Mouse (Mus musculus) adrenal gland, postnatal 25 days (tissue): Measurements from ENCODE around the gene Cenpv. TPM values are rescaled to one million over a fixed set of nuclear protein-coding genes. Genes with fewer than 3 reads are reported as not detected.
A peak's percentile ranks its signal among the peaks of the same experiment; 100 is the strongest.

Experiments
- DNase-seq: peaks from one replicate; pipeline ENCODE4 v3.0.0; 2021; ENCODE audit warnings: mixed read lengths
- total RNA-seq: library from RNA; stranded (reverse); gene quantifications from 2 replicates; pipeline ENCODE4 v1.2.3, GENCODE M21; 2021

Gene Cenpv
- total RNA-seq, 1 experiment from 2014 or later: 44.4 TPM

DNA sequence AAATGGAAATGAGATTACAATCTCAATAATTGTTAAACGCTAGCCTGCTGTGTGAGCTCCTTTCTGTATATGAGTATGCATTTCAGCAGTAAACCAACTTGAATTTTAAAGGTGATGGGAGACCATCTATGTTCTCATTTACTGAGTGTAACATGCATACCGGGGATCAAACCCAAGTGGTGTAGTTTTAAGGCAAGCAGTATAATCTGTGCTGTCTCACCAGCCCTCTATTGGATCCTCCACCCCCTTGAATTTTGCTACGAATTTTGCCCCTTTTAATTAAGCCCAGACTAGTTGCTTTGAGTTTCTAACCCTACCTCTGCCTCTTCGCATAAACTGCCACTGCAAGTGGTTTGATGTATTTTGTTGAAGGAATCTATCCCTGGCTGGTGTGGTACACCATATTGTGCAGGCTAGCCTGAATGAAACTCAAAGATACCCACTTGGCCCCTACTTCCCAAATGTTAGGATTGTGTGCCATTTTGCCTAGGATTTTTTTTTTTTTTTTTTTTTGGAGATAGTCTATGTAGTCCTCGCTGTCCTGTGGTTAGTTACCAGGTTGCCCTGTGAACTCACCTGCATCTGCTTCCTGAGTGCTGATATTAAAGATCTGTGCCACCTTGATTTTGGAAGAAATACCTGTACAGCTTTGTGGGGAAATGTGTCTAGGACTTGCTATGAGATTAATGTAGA, 15.2 kb upstream of the Cenpv start:
- no peak for DNase-seq

DNA sequence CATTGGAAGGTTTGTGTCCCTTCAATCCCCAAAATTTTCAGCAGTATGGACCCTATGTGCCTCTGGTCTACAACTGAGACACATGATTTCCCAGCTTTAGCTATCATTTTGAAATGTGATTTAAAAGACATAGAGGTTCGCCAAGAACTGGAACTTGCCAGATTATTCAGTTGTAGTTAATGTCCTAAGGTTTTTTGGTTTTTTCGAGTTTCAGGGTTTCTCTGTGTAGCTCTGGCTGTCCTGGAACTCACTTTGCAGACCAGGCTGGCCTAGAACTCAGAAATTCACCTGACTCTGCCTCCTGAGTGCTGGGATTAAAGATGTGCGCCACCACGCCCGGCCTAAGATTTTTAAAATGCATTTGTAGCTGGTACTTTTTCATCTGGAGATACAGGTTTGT, 14.6 kb upstream of the Cenpv start:
- no peak for DNase-seq

- no peak for DNase-seq
Observed at GRCm38 (mm10) chr11:62553186-62553585, 14.1 kb upstream of the Cenpv start.

- peak; percentile 91 for DNase-seq
Observed at GRCm38 (mm10) chr11:62551226-62552119, 12.4 kb upstream of the Cenpv start.

- peak; percentile 99 for DNase-seq
Observed at GRCm38 (mm10) chr11:62550727-62551225, 11.7 kb upstream of the Cenpv start, which contains the start of gene Ubb. Gene Ubb, plus strand, starts transcription at chr11:62551171.

DNA sequence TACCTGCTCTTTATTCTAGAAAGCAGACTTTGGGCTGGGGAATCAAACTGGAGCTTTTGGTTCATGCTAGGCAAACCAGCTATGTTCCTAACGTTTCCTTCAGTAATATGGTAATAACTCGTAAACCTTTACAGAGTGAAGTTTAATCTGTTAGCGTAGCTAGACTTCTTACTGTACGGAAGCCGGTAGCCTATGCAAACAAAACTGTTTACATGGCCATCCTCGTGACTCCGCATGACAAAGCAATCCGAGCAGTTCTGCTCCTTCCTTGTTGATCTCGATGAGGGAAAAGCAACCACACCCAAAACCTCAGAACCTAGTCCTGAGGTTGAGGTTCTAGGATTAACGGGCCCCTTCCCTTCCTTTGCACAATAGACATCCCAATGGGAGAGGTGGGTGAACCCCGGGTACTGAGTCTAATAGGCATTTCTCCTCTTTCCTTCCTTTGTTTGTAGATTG, 11.2 kb upstream of the Cenpv start:
- peak; percentile 12 for DNase-seq

- DNase-seq: peak; percentile 81
Observed at GRCm38 (mm10) chr11:62549782-62550181, 10.7 kb upstream of the Cenpv start.

- DNase-seq: no peak
Observed at GRCm38 (mm10) chr11:62543991-62544390, 4.9 kb upstream of the Cenpv start.

DNA sequence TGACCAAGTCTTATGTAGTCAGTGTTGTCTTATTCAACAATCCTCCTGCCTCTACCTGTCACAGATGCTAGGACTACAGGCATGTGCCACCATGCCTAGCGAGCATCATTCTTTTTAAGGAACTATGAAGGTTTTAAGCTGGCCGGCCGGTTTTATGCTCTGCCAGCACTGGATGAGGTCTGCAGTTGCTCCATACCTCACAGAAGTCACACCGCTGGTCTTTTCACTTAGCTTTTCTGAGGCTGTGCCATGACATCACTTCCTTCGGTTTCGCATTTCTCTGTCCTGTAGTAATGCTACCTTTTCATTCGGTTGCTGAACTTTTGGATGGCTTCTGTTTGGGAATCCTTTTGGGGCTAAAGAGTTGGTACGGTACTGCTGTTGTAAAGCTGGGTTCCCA, 2.5 kb upstream of the Cenpv start:
- no peak for DNase-seq

DNA sequence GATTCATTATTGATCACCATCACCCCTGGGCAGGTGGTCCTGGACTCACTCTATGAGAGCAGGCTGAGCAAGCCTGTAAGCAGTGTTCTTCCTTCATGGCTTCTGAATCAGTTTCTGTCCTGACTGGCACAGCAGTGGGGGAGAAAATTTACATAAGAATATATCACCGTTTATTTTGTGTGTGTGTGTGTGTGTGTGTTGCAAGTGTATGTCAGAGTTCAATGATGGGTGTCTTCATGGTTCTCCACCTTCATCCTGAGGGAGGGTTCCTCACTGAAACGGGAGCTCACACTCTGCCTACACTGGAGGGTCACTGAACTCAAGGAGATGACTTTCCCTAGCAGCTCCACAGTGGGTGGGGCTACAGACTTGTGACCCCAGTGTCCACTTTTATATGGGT, 1.9 kb upstream of the Cenpv start:
- DNase-seq: no peak

GRCm38 (mm10) chr11:62540167-62540566, 1.1 kb upstream of the Cenpv start:
- DNase-seq: no peak

DNA sequence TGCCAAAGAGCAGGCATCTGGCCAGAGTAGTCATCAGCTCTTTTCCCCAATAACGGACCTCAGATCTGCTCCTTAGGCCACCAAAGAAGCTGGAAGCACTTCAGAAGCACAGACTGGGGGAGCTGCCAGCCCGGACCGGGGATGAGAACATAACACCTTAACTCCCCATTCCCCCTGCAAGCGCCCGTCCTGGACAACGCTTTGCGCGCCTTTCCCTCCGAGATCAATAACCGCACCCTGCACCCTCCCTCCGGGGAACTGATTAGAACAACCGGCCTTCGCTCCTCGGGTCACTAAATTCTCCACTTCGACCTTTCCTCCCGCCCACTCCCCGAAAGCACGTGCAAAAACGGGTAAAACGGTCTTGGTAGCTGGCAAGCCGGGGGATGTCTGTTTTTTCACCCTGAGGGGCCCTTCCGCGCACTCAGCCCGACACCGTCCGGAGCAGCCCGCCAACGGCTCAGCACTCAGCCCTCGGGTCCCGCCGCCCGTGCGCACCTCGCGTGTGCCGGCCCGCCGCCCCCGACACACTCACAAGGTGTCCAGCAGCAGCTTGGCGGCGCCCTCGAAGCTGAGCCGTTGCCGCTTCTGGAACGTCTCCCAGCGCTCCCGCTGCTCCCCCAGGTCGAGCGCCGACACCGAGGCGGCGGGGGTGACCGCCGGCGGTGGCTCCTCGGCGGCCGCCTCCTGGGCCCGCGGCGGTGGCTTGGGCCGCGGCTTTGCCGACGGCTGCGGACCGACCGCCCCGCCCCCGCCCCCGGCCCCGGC, 556 bp downstream of the Cenpv start:
- peak; percentile 60 for DNase-seq

DNA sequence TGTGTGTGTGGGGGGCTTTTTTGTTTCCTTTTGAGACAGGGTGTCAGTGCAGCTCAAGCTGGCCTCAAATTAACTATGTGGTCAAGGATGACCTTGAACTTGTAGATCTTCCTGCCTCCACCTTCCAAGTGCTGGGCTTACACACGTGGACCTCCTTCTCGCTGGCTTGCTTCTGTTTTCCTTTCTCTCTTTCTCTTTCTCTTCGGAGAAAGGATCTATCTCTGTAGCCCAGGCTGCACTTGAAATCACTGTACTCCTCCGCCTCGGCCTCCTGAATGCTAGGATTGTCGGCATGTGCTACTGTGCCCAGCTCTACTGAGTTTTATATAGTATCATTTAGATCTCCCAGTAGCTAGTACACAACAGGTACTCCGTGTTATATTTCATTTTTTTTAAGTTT, 1.5 kb downstream of the Cenpv start:
- no peak for DNase-seq

- DNase-seq: no peak
Observed at GRCm38 (mm10) chr11:62537089-62537488, 2.0 kb downstream of the Cenpv start.

DNA sequence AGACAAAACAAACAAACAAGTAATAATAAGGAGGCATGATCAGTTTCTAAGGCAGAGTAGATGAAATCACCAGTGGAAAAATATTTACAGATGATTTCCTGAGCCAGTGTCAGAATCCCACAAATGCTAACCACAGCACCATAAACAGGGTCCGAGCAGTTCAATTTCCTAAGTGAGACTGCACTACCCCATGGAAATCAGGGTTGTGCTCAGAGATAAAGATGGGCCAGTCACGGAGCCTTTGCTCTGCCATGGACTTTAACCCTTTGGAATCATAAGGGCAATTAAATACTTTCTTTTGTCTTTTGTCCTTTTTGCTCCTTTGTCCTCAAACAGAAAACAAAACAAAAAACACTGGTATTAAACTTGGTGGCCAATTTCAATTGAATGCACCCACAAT, 16.8 kb downstream of the Cenpv start:
- DNase-seq: no peak

- peak; percentile 8 for DNase-seq
Observed at GRCm38 (mm10) chr11:62518991-62519390, 20.1 kb downstream of the Cenpv start.

GRCm38 (mm10) chr11:62513311-62513710, 25.8 kb downstream of the Cenpv start:
- no peak for DNase-seq

DNA sequence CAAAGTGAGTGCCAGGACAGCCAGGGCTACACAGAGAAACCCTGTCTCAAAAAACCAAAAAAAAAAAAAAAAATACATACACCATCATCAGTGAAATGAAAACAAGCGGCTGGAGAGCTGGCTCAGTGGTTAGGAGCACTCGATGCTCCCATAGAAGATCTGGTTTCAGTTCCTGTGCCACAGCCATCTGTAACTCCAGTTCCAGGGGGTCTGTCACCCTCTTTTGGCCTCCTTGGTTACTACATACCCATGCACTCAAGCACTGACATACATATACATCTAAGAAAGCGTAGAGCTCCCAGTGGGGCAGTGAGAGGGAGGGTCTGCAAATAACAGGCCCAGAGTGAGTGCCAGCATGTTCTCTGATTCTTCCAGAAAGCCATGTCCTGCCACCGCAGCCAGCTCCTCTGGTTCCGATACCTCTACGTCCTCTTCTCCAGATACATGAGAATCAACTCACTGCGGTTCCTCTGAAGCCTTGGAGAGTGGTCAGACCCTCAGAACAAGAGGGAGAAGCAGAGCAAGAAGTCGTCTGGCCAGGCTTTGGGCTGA, 26.5 kb downstream of the Cenpv start:
- no peak for DNase-seq

DNA sequence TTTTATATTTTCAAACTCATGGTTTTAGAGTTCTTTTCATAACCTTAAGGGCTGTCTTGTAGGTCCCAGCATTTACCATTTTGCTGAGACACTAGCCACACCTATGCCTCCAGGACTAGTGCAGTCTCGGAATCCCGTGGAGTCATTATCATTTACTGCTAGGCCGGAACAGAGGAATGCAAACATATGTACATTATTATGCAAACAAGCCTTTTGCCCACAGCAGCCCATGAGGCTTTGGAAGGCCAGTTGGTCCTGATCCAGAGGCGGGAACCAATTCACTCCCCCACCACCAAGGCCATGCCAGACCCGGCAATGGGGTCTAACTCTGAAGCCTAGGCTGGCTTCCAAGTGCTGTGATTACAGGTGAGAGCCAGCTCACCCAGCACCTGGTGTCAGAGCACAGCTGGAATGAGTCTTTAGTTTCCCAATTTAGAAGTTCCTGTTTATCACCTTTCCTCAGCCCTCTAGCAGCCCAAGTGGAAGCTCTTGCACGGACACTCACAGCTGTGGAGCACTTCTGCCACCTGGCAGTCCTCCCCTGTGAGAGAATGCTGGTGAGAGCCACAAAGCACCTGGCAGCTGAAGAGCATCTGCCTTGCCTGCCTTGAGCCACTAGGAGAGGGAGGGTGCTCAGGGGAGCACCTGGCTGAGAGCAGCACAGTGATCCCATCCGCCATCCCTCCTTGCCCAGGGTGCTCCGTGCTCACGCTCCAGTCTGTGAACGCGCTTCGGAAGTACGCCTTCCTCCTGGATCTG, 27.4 kb downstream of the Cenpv start:
- no peak for DNase-seq

- no peak for DNase-seq
Observed at GRCm38 (mm10) chr11:62510956-62511355, 28.1 kb downstream of the Cenpv start.

DNA sequence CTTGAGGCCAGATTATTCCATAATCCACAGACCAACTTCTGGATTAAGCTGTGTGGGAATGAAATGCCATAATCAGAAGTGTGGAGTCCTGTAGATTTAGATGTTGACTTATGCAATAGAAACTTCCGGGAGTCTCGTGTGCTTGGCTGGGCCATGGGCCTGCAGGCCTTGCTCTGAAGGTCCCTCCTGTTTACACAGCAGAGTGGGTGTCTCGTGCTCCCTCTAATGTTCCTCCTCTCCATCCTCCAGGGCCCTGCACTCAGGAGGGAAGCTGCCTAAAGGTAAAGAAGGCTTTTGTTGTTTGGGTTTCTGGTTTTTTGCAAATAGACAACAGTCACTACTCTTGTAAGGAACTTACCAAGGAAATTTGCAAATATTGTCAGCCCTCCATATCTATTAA, 29.5 kb downstream of the Cenpv start:
- DNase-seq: no peak
